Mouse (Mus musculus) hindbrain, embryonic 13.5 days (tissue): Measurements from ENCODE around the gene Tyk2. TPM values are rescaled to one million over a fixed set of nuclear protein-coding genes. Genes with fewer than 3 reads are reported as not detected.

Experiments
- ATAC-seq: fragments of 200-750 bp; cut with Nextera tagmentation; 2 replicates; pipeline ENCODE4 v1.8.0; 2017; ENCODE audit warnings: moderate TSS enrichment; ENCODE audit not compliant: low FRiP score
- H3K27ac ChIP-seq: fragments of 300-500 bp; sonication (generic); 2 replicates; pipeline ENCODE4 v1.5.1; 2015; ENCODE audit warnings: inconsistent platforms, mild to moderate bottlenecking, moderate library complexity
- H3K27me3 ChIP-seq: fragments of 300-500 bp; sonication (generic); 2 replicates; pipeline ENCODE4 v1.6.1; 2015; ENCODE audit warnings: mild to moderate bottlenecking, inconsistent platforms
- H3K36me3 ChIP-seq: fragments of 300-500 bp; sonication (generic); 2 replicates; pipeline ENCODE4 v1.6.1; 2015; ENCODE audit warnings: mild to moderate bottlenecking, inconsistent platforms
- H3K4me1 ChIP-seq: fragments of 300-500 bp; sonication (generic); replicated peaks from 2 replicates; pipeline ENCODE4 v1.6.1; 2015; ENCODE audit warnings: inconsistent platforms
- H3K4me2 ChIP-seq: fragments of 300-500 bp; sonication (generic); 2 replicates; pipeline ENCODE4 v1.6.1; 2015; ENCODE audit warnings: inconsistent platforms, mild to moderate bottlenecking, moderate library complexity
- H3K4me3 ChIP-seq: fragments of 300-500 bp; sonication (generic); 2 replicates; pipeline ENCODE4 v1.5.1; 2015; ENCODE audit warnings: mild to moderate bottlenecking, inconsistent platforms
- H3K9ac ChIP-seq: fragments of 300-500 bp; sonication (generic); 2 replicates; pipeline ENCODE4 v1.6.1; 2015; ENCODE audit warnings: mild to moderate bottlenecking, inconsistent platforms
- H3K9me3 ChIP-seq: fragments of 300-500 bp; sonication (generic); 2 replicates; pipeline ENCODE4 v1.6.1; 2016; ENCODE audit warnings: inconsistent platforms
- WGBS: fragments of 180-500 bp; shearing (Covaris S2); methylation state at CpG from one replicate; pipeline ENCODE4 v1.1.7; 2015; 5-methylcytosine and 5-hydroxymethylcytosine counted together
- polyA plus RNA-seq: library from polyadenylated mRNA; unstranded; fragments of >200 nt; fragmentation: Nextera tagmentation; extraction: Ambion mirVana; gene quantifications from 2 replicates; pipeline ENCODE4 v1.2.1, GENCODE M21; 2015

Tyk2 gene
- polyA plus RNA-seq, 1 experiment from 2014 or later: 12.4 TPM

GRCm38 (mm10) chr9:21125502-21126258 lies 5.4 kb downstream of the Tyk2 start:
- no peak for ATAC-seq
- H3K27ac ChIP-seq: no peak overlapping the region
- H3K9ac ChIP-seq: no peak overlapping the region
- peaks cover 77% of the 10 kb centered on the region for H3K36me3 ChIP-seq
- no peak overlapping the region for H3K4me2 ChIP-seq
- 92% methylated on average over 9 of the region's 9 CpGs for WGBS
- H3K4me1 ChIP-seq: peaks cover 7% of the 10 kb centered on the region
- no peak overlapping the region for H3K4me3 ChIP-seq
- no peaks in the 10 kb centered on the region for H3K27me3 ChIP-seq
- H3K9me3 ChIP-seq: no peaks in the 10 kb centered on the region

GRCm38 (mm10) chr9:21124837-21125236 lies 6.2 kb downstream of the Tyk2 start:
- no peak for ATAC-seq
- H3K27ac ChIP-seq: no peak overlapping the region
- WGBS: 84% methylated on average over 5 of the region's 5 CpGs

GRCm38 (mm10) chr9:21121483-21121882 lies 9.6 kb downstream of the Tyk2 start:
- no peaks in the 10 kb centered on the region for H3K4me1 ChIP-seq
- H3K27ac ChIP-seq: no peak overlapping the region
- no peaks in the 10 kb centered on the region for H3K27me3 ChIP-seq
- WGBS: 92% methylated on average over 16 of the region's 16 CpGs
- no peak for ATAC-seq
- H3K4me3 ChIP-seq: no peak overlapping the region
- H3K4me2 ChIP-seq: no peak overlapping the region
- peaks cover 70% of the 10 kb centered on the region for H3K36me3 ChIP-seq
- no peaks in the 10 kb centered on the region for H3K9me3 ChIP-seq
- no peak overlapping the region for H3K9ac ChIP-seq

More at GRCm38 (mm10) chr9:21124837-21125236, 6.2 kb downstream of the Tyk2 start:
- H3K27me3 ChIP-seq: no peaks in the 10 kb centered on the region
- no peak overlapping the region for H3K4me3 ChIP-seq
- no peaks in the 10 kb centered on the region for H3K9me3 ChIP-seq
- no peak overlapping the region for H3K9ac ChIP-seq
- no peak overlapping the region for H3K4me2 ChIP-seq
- H3K4me1 ChIP-seq: no peaks in the 10 kb centered on the region
- peaks cover 85% of the 10 kb centered on the region for H3K36me3 ChIP-seq

GRCm38 (mm10) chr9:21117073-21117472 lies 14.0 kb downstream of the Tyk2 start:
- no peak for ATAC-seq
- WGBS: 81% methylated on average over 6 of the region's 6 CpGs
- no peaks in the 10 kb centered on the region for H3K4me1 ChIP-seq
- H3K9me3 ChIP-seq: no peaks in the 10 kb centered on the region
- peaks cover 49% of the 10 kb centered on the region for H3K36me3 ChIP-seq
- no peak overlapping the region for H3K4me3 ChIP-seq
- H3K4me2 ChIP-seq: no peak overlapping the region
- no peak overlapping the region for H3K9ac ChIP-seq
- H3K27me3 ChIP-seq: no peaks in the 10 kb centered on the region
- no peak overlapping the region for H3K27ac ChIP-seq

GRCm38 (mm10) chr9:21115105-21115504 lies 15.9 kb downstream of the Tyk2 start:
- Histone ChIP-seq H3K4me3 (no peak overlapping the region), H3K9me3 (no peaks in the 10 kb centered on the region), H3K27ac (no peak overlapping the region), H3K4me2 (no peak overlapping the region), H3K36me3 (peaks cover 32% of the 10 kb centered on the region), H3K4me1 (no peaks in the 10 kb centered on the region), H3K27me3 (no peaks in the 10 kb centered on the region), H3K9ac (no peak overlapping the region)
- WGBS: 93% methylated on average over 8 of the region's 8 CpGs
- ATAC-seq: no peak

DNA sequence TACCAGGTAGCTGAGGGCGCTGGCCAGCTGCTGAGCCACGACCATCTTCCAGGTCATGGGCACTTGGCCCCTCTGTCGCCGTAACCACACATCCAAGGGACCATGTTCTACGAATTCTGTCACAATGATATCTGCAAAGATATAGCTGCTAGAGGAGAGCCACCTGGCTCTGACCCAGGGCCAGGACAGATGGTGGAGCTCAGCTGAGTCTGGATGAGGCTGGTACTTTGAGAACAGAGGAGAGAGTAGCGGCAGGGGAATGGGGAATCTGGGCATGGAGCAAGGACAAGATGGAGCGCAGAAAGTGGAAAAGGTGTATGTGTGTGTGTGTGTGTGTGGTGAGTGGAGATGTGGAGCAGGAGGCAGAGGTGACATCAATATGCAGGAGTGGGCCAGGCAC lies 16.9 kb downstream of the Tyk2 start:
- H3K27ac ChIP-seq: no peak overlapping the region
- 93% methylated on average over 7 of the region's 7 CpGs for WGBS
- no peaks in the 10 kb centered on the region for H3K9me3 ChIP-seq
- H3K4me3 ChIP-seq: no peak overlapping the region
- H3K9ac ChIP-seq: no peak overlapping the region
- H3K4me2 ChIP-seq: no peak overlapping the region
- H3K4me1 ChIP-seq: no peaks in the 10 kb centered on the region
- ATAC-seq: no peak
- H3K36me3 ChIP-seq: peaks cover 32% of the 10 kb centered on the region
- no peaks in the 10 kb centered on the region for H3K27me3 ChIP-seq

- no peaks in the 10 kb centered on the region for H3K9me3 ChIP-seq
- H3K27me3 ChIP-seq: no peaks in the 10 kb centered on the region
- no peak overlapping the region for H3K9ac ChIP-seq
- H3K27ac ChIP-seq: no peak overlapping the region
- no peak for ATAC-seq
- WGBS: 93% methylated on average over 6 of the region's 6 CpGs
- no peak overlapping the region for H3K4me2 ChIP-seq
- H3K4me3 ChIP-seq: no peak overlapping the region
- H3K4me1 ChIP-seq: no peaks in the 10 kb centered on the region
- H3K36me3 ChIP-seq: peaks cover 37% of the 10 kb centered on the region
Measured at GRCm38 (mm10) chr9:21113751-21114150, 17.3 kb downstream of the Tyk2 start.

DNA sequence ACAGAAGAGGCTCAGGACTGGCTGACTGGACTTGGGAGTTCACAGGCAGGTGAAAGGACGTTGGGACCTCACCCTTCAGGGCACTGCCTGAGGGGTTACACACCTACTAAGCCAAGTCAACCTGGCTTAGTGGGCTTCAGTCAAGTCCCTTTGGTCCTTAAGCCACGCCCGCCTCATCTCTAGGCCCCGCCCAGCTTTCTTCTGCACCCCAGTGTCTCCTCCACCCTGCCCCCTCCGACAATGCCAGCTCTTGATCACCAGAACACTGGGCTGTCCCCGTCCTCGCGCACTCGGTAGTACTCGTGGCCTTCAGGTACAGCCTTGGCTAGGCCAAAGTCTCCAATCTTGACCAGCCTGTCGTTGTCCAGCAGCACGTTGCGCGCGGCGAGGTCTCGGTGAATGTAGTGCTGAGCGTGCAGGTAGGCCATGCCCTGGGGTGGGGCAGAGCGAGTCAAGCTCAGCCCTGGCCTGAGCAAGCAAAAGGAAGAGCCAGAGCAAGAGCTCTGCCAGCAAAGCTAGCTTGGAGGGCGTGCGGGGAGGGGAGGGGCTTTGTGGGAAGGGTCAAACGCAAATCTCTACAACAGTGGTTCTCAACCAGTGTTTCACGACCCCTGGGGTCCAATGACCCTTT lies 23.3 kb downstream of the Tyk2 start:
- Histone ChIP-seq H3K36me3 (peaks cover 46% of the 10 kb centered on the region), H3K27ac (no peak overlapping the region), H3K4me1 (no peaks in the 10 kb centered on the region), H3K9me3 (no peaks in the 10 kb centered on the region), H3K4me3 (no peak overlapping the region), H3K27me3 (no peaks in the 10 kb centered on the region), H3K9ac (no peak overlapping the region), H3K4me2 (no peak overlapping the region)
- ATAC-seq: no peak
- WGBS: 49% methylated on average over 23 of the region's 23 CpGs

DNA sequence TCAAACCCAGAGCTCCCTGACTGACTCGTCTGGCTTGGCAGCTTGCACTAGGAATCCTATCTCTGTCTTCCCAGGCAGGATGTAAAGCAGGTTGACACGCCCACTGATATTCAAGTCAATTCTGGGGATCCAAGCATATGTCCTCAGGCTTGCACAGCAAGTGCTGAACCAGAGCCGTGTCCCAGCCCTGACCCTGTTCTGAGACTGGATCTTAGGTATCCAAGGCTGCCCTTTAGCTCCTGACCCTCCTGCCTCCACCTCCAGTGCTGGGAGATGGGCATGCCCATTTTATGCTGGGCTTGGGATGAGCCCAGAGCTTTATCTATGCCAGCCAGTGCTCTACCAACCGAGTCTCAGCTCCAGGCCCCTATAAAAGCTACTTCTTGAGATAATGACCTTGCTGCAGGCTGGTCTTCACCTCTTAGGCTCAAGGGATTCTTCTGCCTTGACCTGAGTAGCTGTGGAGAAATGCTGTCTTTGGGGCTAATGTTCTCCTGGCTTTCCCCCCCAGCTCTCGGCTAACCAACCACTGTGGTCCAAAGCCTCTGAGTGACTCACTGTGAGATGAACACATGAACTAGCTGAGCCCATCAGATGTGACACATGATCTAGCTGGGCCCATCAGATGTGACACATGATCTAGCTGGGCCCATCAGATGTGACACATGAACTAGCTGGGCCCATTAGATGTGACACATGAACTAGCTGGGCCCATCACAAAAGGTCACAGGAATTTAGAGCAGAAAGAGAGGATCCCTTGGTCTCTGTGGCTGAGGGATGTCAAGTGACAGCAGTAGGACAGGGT lies 25.1 kb downstream of the Tyk2 start:
- no peaks in the 10 kb centered on the region for H3K4me1 ChIP-seq
- no peak overlapping the region for H3K27ac ChIP-seq
- H3K9me3 ChIP-seq: no peaks in the 10 kb centered on the region
- no peak overlapping the region for H3K4me3 ChIP-seq
- no peak for ATAC-seq
- H3K27me3 ChIP-seq: no peaks in the 10 kb centered on the region
- peaks cover 53% of the 10 kb centered on the region for H3K36me3 ChIP-seq
- H3K9ac ChIP-seq: no peak overlapping the region
- WGBS: 91% methylated on average over 5 of the region's 5 CpGs
- H3K4me2 ChIP-seq: no peak overlapping the region

DNA sequence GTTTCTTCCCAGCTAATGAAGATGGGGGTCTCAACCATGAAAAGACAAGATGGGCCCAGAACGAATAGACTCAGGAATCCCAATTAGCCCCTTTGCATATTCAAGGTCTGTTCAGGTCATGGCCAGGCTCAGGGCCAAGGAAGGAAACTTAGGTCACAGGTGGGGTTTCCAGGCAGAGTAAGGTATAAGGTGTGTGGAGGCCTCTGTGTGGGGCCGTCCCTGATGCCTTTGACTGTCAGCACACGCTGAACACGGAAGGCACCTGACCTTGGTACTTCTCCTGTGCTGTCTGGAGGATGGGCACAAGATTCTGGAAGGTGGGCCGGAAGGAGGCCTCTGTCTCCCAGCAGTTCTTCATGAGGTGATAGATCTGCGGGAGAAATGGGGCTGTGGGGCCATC lies 26.2 kb downstream of the Tyk2 start:
- peak overlapping the region; percentile 49; the same call in 1 of the 2 replicates for H3K9ac ChIP-seq
- no peak overlapping the region for H3K4me2 ChIP-seq
- peaks cover 48% of the 10 kb centered on the region for H3K36me3 ChIP-seq
- no peak overlapping the region for H3K4me3 ChIP-seq
- no peak for ATAC-seq
- H3K4me1 ChIP-seq: peaks cover 8% of the 10 kb centered on the region; the same call in 1 of the 2 replicates
- H3K9me3 ChIP-seq: no peaks in the 10 kb centered on the region
- no peaks in the 10 kb centered on the region for H3K27me3 ChIP-seq
- no peak overlapping the region for H3K27ac ChIP-seq
- WGBS: 87% methylated on average over 6 of the region's 6 CpGs

DNA sequence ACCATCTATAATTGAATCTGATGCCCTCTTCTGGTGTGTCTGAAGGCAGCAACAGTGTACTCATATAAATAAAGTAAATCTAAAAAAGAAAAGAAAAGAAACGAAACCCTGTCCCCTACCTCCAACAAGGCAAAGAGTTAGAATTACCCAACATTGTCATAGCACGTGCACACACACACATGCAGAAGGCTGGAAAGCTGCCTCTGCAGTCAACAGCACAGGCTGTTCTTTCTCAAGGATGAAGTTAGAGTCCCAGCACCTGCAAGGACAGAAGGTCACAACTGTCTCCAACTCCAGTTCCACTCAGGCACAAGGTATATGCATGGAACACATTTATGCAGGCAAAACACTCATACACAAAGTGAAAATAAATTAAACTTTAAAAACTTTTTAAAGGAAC lies 29.0 kb downstream of the Tyk2 start:
- Histone ChIP-seq H3K4me1 (peaks cover 8% of the 10 kb centered on the region; the same call in 1 of the 2 replicates), H3K36me3 (peaks cover 29% of the 10 kb centered on the region), H3K27me3 (no peaks in the 10 kb centered on the region), H3K4me2 (no peak overlapping the region), H3K27ac (no peak overlapping the region), H3K4me3 (no peak overlapping the region), H3K9me3 (no peaks in the 10 kb centered on the region), H3K9ac (no peak overlapping the region)
- no peak for ATAC-seq
- WGBS: 93% methylated on average over 2 of the region's 2 CpGs

DNA sequence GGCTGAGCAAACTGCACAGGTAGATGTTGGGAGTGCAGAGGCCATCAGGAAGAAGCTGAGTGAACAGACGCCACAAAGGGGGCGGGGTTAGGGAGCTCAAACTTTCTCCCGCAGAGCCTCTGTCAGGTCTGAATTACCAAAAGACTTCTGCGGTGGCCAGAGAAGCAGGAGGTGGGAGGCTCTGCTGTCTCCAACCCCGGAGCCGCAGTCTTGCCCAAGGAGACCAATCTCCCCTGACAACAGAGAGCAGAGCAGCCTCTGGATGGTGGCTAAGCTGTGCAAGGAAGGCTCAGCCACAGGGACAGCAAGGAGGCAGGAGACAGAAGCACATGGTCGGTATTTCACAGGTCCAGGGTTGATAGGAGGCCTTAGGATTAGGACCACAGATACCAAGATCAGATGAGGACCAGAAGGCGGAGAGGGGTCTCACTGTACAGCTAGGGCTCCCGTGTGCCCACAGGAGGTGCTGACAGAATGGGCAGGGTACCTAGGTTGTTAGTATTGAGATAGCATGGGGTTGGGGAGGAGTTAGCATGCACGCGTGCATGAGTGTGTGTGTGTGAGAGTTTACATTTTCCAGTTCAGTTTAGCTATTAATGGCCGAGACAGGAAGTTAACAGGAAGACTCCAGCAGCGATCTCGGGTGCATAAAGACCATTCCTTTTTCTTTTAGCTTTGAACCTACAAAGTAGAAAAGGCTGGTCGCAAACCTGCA lies 30.4 kb downstream of the Tyk2 start:
- Histone ChIP-seq H3K9ac (peak overlapping the region; percentile 14; the same call in 1 of the 2 replicates), H3K4me1 (peaks cover 8% of the 10 kb centered on the region; the same call in 1 of the 2 replicates), H3K36me3 (peaks cover 21% of the 10 kb centered on the region), H3K27ac (no peak overlapping the region), H3K4me3 (no peak overlapping the region), H3K9me3 (no peaks in the 10 kb centered on the region), H3K4me2 (0 out of 2 replicates have a peak overlapping the region, but pooled peaks have one; percentile 13), H3K27me3 (no peaks in the 10 kb centered on the region)
- 0 out of 2 replicates have a peak, but pooled peaks have one; percentile 32 for ATAC-seq
- 49% methylated on average over 15 of the region's 15 CpGs for WGBS
